Comparison of ENCODE assay signal across 15 mouse cellular contexts in the genomic region with DNA sequence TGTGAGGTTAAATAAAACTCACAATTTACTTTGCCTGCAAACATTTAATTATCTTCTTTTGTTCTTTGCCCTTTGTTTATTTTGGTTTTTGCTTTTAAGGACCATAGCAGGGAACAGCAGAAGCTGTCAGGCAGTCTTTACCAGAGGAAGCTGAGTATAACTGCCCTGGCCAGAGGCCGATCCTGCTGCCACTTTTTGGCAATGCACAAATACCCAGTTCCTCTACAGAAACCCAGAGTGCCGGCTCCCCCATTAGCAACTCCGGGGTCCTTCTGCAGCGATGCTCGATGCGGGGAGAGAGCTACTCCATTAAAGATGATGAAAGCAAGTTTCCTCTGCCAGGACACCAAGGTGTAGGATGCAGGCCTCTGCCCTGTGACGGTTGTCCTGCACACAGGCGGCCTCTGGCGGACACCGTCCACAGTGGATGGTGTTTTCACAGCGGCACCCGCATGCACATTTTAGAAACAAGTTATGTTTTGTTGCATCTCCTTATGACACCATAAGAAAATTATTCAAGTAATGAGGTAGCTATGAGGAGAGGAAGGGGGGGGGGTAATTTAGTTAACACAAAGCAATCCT.
"Had no signal": no experiment of that assay in that cellular context is flagged by ENCODE, and none has a peak within 500 bp of the region (broad histone marks: within the 10 kb centered on the region; RNA-seq: fewer than 3 reads in every experiment).

No protein-coding gene starts in this region.

- H3K27ac ChIP-seq: kidney, postnatal 0 days; limb, embryonic 13.5 days; liver, embryonic 14.5 days; midbrain, embryonic 10.5 days; neural tube, embryonic 15.5 days had no signal

- H3K9me3 ChIP-seq: limb, embryonic 13.5 days; midbrain, embryonic 10.5 days; neural tube, embryonic 15.5 days had no signal

- H3K9ac ChIP-seq: limb, embryonic 13.5 days; liver, embryonic 14.5 days; lung, embryonic 14.5 days; neural tube, embryonic 15.5 days had no signal

- ATAC-seq: intestine, postnatal 0 days had no signal

- H3K4me3 ChIP-seq: limb, embryonic 13.5 days; midbrain, embryonic 10.5 days; myocyte; neural tube, embryonic 15.5 days had no signal

- H3K4me2 ChIP-seq: limb, embryonic 13.5 days; lung, embryonic 14.5 days; neural tube, embryonic 15.5 days had no signal

- H3K27me3 ChIP-seq: limb, embryonic 13.5 days; neural tube, embryonic 15.5 days had no signal

- DNase-seq: kidney, adult 8-10 months; kidney, postnatal 4 days; lung, embryonic 14.5 days; midbrain, embryonic 14.5 days; right cerebral cortex, adult 18-20 months; right cerebral cortex, postnatal 25 days; thymus, adult 18-20 months; thymus, postnatal 14 days had no signal

- H3K36me3 ChIP-seq: limb, embryonic 13.5 days; midbrain, embryonic 10.5 days; neural tube, embryonic 15.5 days had no signal
